Mouse (Mus musculus) kidney, postnatal 36 days (tissue): Measurements from ENCODE around the gene Efhc1.
A peak's percentile ranks its signal among the peaks of the same experiment; 100 is the strongest.
"Not testable (repeated sequence)": the region's sequence is repeated elsewhere in the genome, so short reads cannot be mapped to it uniquely, and the experiment has no call there.

Experiments used
- DNase-seq, 2 experiments: peaks; one replicate each; pipeline ENCODE4 v3.0.0; 2021 to 2022; ENCODE audit warnings: mixed read lengths in 2 of 2

Gene Efhc1

DNA sequence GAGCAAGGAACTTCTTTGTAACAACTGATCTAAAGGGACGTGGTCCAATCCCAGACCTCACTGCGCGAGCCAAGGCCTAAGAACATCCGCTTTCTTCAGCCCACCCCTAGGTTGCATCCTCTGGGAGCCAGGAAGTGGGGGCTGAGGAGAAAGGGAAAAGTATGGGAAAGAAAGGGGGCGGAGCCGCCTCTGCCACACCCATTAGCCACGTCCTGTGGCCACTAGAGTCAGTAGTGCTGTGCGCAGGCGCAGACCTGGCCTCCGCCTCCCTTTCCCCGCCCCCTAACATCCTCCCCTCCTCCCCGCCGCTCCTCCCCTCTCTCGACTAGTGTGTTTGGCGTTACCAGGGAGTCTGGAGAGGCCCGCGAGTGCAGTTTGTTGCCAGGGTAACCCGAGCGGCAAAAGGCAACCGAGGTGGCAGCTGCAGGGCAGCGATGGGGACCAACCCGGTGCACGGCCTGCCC lies at the start of gene Efhc1:
Efhc1 (plus strand) TSS at position 327 of the 464 bp plus-strand sequence.
- DNase-seq, result peak; percentile 92 to 94

DNA sequence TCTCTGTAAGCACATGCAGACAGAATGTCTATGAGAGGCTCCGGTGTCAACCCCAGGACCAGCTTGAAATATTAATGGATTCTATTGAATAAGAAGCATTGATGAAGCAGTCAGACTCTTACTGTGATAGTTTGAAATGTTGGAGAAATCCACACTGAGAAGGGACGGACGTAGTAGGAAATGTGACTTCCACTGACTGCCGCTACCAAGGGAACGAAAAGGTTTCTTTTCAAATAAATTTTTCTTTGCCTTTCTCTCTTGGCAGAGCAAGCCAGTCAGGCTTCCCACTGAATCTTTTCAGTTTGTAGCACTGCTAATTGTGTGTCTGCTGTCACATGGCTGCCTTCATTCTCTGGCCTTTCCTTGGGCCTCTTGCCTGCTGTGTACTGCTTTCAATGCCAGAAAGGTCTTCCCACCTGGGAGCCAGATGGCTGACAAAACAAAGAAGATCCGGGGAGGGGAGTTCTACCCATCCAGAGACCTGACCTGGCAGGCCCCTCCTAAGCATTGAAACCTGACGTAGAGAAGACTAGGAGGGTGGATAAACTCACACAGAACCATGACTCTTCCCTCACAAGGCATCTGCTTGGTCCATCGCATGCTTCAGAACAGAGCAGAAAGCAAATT lies 45.8 kb upstream of the Efhc1 start:
- DNase-seq, result no peak

DNA sequence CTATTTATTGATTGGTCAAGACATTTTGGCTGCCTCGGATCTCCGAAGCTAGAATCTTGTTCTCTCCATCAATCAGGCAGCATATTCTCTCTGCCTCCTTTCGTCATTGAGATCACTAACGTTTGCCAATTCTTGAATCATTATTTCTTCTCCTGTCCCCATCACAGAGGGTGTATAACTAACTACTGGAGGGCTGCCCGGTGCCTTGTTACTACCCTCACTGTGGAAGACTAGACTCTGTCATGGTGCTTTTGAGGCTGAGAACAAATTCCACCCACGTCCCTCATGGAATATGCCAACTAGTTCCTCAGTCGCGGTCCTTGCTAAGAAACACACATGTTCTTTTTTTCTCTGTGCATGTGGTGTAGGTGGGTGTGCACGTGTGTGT lies 45.3 kb upstream of the Efhc1 start:
- no peak for DNase-seq

DNA sequence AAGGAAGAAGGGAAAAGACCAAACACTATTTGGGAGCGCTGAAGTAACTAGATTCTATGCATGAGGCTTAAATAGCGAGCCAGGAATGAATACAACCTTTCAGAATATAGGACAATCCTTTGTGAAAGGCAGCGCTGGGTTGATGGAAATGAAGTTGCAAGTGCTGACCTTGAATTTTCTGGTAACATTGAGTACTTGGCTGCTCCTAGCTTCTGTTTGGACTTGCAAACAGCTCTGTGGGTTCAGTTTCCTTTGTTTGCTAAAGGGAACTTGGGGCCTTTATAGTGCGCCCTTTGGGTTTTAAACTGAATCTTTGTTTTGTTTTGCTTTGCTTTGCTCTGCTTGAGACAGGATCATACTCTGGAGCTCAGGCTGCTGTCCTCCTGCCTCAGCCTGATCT lies 42.9 kb upstream of the Efhc1 start:
- no peak for DNase-seq

DNA sequence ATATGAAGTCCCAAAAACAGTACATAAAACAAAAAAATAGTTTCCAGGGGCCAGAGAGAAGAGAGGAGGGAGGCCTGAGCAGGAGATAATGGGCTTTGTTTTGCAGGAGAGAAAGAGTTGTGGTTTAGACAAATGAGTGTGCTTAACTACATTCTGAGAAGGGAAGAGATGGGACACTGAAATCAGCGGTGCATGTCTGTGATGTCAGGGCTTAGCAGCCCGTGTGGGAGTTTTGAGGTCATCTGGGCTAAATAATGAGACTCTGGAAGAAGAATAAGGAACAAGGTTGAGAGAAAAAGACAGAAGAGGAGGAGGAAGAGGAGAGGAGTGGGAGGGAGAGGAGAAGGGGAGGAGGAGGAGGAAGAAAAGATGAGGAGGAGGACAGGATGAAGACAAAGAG lies 39.3 kb upstream of the Efhc1 start:
- no peak for DNase-seq

DNA sequence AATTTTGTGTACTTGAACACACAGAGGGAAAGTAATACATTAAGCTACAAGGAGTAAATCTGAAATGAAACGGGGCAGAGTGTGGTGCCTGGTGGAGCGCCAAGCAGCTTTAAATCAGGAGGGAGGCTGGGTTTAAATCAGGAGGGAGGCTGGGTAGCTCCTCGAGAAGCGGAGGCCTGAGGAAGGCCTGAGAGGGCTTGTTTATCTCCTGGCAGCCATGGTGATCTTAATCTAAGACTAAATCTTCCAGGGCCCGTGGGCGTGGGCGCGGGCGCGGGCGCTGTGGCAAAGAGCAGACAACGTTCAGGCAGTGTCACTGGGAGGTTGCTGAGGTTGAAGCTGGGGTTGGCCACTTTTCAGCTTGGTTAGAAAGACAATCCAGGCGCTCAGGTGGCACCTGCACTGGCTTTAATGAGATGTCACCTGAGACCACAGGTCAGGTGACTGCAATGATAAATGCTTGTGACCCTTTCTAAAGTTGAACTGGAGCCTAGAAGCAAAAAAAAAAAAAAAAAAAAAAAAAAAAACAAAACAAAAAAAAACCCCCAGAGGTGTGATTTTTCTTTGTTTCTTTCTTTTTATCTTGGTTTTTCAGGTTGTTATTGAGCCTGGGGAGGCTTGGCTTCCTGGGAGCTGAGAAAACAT lies 38.8 kb upstream of the Efhc1 start:
- DNase-seq, result no peak

DNA sequence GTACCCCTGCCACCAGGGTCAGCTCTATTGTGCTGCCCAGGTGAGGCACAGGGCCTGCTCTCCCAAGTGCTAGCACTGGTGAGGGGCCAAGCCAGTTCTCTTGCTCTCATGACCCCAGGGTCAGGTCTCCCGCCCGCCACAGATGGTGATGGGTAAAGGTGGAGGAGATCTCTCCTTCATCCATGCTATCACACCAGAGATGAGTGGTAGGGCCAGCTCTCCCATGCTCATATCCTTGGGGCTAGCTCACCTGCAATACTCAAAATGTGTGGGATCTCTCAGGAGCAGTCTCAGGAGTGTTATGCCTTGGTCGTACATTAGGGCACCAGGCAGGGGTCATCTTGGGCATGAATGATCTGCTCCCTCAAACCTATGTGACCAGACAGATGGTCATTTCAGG lies 36.7 kb upstream of the Efhc1 start:
- no peak for DNase-seq

DNA sequence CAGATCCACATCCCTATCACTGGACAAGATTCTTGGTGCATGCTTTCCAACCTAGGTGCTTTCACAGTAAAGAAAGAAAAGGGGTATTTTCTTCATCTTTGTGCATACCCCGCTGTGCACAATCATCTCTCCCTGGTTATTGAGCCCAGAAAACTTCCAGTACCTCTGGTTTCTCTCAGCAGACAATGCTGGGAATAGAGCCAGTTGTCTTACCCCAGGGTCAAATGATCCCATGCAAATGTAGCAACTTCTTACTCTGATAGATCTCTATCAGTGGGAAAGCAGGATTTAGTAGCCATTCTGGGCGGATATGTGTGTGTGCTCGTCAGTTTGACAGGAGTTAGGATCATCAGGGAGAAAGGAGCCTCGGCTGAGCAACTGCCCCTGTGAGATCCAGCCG lies 35.8 kb upstream of the Efhc1 start:
- no peak for DNase-seq

DNA sequence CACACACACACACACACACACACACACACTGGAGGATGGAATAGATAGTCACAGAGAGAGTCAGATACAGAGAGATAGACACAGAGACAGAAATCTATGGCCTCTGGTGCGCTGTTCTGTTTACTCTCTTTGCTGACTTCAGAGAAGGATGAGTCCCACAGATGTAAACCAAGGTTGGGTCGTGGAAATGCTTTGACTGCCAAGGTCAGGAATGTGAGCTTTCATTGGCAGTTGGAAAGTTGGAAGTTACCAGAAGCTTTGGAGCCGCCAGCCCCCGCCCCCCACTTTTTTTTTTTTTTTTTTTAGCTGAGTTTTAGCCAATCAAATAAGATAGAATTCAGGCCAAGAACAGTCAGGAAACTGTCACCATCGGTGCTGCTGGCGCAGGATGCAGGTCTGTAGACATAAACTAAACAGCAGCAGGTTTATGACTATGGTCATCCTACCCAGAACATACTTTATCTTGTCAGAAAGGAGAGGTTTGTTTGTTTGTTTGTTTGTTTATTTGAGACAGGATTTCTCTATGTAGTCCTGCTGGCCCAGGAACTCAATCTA lies 33.9 kb upstream of the Efhc1 start:
- DNase-seq, result no peak

DNA sequence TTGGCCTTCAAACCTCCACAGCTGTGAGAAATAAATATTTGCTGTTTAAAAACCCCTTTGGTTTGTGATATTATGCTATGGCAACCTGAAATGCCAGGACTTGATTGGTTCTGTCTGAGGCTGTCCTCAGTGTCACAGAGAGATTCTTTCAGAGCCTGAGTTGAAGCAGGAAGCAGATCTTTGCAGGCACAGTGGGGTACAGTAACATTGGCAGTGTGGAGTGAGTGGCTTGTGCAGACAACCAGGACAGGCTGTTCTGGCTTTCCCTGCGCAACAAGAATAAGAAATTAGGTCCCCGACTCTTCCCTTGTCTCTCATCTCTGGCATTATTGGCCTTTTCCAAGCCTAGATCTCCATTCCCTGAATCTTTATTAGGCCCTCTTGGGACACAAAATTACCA lies 31.7 kb upstream of the Efhc1 start:
- DNase-seq, result no peak

DNA sequence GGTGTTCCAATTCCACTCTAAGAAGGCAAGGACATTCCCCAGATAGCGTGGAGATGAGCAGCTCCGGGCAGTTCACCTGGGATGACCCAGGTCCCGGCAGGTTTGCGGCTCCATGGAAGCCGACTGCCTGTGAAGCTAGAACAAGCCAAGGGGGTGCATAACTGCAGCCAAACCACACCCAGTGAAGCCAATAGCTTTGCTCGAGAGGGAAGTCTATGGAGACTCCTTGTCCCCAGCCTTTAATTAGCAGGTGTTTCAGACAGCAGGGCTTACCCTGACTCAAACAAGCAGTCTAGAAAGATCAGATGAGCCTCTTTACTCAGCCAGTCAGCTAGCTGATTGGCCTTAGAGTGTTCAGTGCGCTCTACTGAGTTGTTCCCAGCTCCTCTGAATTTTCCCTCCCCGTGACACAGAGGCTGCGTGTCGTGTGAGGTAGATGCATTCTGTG lies 30.3 kb upstream of the Efhc1 start:
- no peak for DNase-seq

DNA sequence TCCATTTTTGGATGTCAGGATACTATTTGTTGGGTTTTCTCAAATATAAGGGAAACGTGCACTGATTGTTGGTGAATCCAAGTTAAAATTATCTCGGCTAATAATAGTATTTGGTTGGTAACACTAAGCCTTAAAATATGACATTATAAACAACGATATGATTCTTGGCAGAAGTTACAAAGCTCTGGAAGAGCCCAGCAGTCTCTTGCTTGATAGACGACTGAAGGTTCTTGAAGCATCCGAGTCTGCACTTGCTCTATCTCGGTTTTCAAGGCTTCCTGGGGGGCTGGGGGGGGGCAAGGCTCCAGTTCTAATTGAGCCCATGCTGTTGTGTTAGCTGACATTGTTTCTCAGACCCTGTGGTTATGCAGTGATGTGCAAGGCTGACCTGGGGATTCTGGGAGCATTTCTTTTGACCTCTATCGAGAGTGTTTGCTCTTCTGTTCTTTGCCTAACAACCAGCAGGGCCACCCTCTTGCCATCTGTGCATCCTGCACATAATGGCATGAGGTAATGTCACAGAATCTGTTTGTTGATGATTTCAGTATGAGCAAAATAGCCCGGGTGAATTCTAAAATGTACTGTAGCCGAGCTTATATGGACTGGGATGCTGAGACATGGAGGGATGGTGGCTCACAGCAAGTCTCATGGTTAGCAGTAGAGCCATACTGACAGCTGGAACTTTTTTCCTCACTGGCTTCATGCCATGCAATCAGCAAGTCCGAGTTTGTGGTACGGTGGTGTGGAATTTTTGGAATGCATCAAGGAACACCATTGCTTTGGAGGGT lies 28.6 kb upstream of the Efhc1 start:
- peak; percentile 11 to 22 for DNase-seq

DNA sequence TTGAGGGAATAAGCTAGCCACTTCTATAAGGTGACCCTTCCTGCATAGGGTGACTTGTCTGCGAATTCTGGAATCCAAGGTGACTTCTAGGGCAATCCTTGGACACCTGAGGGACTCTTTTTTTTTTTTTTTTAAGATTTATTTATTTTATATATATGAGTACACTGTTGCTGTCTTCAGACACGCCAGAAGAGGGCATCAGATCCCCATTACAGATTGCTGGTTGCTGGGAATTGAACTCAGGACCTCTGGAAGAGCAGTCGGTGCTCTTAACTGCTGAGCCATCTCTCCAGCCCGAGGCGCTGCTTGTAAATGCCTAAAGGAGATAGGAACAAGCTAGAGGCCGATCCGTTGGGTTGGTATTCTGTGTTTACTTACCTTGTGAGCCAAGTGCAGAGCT lies 26.1 kb upstream of the Efhc1 start:
- DNase-seq, result not testable (repeated sequence)

DNA sequence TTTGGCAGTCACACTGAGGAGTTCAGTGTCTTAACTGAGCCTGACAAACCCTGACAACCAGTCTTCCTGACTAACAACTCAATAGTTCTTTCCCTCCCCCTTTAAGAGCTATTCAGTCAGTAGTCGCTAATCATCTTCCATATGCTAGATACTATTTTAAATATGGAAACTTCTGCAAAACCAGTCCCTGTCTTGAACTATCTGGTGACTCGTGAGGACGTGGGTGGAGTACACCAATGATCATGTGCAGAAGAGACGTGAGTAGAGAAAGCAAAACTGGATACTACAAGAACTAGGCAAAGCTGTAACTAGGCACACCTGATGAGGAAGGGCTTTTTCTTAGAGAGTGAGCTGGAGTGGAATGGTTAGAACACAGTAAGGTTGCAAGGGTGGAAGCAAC lies 25.5 kb upstream of the Efhc1 start:
- DNase-seq, result no peak

DNA sequence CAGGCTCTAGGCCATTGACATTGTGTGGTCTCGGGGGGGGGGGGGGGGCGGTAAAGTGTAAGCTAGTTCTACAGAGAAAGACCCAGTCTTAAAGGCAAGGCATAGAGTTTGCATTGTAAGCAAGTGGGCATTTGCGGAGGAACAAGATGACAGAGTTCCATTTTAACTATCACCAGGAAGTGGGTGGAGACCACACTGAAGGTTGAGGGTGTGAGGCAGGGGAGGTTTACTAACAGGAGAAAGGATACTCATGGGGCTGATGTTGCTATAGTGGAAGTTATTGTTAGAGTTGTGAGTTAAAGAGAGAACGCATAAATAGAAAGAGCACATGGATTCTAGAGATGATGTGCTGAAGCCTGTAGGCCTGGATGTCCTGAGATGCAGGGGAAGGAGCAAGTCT lies 25.1 kb upstream of the Efhc1 start:
- DNase-seq, result no peak

DNA sequence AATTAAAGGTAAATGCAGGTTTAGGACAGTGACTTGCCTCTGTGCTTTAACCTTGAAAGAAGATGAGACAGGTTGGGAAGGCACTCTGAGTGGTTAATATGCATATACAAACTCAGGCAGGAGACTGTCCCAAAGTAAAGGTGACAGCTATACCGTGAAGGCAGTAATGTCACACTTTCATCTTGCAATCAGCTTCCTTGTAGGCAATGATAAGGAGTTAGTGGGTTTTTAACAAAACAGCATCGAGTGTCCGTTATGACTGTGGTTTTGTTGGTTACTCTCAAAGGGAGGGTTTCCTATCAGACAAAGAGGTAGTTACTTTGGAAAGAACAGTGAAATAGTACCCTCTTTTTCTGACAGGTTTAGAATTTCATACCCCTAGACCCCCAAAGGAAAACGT lies 22.9 kb upstream of the Efhc1 start:
- no peak for DNase-seq

DNA sequence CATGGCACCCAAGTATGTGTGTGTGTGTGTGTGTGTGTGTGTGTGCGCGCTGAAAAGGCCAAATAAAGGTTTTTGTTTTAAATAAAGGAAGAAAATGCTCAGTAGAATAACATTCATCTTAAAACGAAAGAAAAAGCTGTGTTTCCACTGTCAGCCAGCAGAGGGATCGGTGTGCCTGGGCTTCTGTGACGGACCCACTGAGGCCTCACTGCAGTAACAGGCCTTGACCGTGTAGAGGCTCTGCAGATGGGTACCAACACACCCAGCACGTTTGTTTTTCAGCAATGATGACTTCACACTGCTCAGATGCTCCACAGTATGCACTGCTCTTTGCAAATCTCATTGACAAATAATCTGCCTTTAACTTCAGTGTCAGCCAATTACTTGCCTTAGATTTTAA lies 18.0 kb upstream of the Efhc1 start:
- DNase-seq, result peak; percentile 50 to 76

DNA sequence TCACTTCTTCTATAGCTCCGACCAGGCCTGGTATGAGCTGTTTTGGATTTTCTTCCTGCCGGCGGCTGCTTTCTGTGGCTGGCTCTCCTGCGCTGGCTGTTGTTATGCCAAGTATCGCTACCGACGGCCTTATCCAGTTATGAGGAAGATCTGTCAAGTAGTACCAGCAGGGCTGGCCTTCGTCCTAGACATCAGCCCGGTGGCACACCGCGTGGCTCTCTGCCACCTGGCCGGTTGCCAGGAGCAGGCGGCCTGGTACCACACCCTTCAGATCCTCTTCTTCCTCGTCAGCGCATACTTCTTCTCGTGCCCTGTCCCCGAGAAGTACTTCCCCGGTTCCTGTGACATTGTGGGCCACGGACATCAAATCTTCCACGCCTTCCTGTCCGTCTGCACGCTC lies 16.3 kb upstream of the Efhc1 start:
- peak in 1 of 2 experiments; percentile 10 for DNase-seq

DNA sequence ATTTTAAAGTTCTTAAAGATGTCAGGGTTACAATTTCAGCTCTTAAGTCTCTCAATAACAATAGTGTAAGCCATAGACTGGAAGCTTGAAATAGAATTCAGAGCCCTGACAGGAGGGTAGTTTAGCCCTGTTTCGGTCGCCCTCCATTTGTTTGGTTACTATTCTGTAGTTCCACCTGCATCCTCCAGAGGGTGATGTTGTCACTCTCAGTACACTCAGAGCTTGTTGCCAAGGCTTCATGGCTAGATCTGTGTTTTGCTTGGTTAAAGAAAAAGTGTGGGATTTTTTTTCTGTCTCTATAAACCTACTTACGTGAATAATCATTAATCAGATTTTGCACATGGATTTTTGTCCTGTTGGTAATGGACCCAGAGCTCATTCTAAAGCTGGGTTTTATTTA lies 12.4 kb upstream of the Efhc1 start:
- peak; percentile 64 to 77 for DNase-seq

DNA sequence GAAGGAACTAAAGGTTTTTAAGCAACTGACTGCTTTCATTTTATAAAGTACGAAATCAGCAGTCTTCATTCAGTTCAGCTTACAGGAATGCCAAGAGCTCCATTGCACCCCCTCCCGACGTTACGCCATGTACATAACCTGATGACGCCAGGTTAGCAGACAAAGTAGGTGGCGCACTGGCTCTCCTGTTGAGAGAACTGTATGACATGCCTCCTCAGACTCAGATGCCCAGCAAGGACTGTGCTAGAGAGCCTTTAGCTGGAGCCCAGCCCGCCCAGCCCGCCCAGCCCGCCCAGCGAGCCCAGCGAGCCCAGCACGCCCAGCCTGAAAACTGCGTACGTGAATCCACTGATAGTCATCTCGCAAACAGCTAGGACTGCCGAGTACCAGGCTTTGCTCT lies 11.3 kb upstream of the Efhc1 start:
- DNase-seq, result peak; percentile 67 to 73

DNA sequence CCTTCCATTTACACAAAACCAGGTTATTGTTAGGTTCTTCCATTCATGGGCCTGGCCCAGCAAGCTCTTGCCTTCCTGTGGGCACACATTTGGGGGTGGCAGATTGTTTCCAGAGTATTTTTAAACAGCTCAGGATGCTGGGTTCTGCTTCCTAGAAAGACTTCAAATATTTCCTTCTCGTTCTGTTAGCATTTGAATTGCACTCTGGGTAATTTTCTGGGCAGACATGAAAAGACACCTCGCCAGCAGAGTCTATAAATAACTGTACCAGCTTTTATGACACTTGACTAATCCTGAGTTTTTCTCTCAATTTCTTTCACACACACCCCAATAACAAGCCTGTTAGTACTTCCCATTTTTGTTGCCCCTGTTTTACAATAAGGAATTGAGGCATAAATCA lies 10.1 kb upstream of the Efhc1 start:
- DNase-seq, result no peak

DNA sequence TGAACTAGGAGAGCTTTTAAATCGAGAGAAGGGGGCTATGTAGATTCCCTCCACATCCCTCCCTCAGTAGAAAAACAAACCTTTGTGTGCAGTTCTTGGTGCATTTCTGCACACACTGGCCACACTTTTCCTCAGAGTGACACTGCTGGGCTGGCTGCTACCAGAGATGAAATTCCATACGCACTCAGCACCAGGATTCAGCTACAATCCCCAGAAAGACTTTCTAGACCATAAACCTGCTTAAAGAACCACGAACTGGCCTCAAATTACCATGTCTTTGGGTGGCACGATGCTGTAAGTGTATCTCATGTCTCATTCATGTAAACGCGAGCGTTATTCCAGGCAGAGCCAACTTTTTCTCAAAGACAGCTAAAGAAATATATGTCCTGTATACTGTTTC lies 9.6 kb upstream of the Efhc1 start:
- no peak for DNase-seq

DNA sequence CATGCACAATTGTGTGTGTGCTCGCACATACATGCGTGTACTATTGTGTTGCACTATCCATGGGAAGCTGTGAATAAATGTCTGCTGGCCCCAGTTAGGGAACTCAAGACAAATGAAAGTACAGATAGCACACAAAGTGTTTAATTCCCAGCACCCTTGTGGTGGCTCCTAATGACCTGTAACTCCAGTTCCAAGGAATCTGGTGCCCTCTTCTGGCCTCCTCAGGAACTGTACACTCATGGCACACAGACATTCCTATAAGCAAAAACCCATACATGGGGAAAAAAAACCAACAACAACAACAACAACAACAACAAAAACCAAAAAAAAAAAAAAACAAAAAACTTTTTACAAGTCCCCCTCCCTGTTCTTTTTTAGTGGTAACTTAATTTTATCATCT lies 8.4 kb upstream of the Efhc1 start:
- DNase-seq, result no peak

DNA sequence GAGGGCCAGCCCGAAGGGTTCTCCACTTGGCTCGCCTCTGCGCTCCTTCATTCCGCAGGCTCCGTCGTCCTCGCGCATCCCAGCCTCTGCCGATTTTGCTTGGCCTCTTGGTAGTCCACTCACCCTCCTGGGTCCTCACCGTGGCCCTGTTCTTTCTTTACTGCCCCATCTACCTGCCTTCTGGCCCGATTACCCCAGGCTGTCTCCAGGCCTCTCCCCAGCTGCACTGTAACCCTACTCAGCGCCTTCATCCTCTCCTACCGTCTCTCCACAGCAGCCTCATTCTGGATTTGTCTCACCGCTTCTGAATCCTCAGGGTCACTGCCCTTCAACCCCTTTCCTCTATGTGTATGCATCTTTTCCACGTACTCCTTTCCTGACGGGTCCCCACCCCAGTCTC lies 373 bp downstream of the Efhc1 start:
- no peak for DNase-seq
